Mouse (Mus musculus) kidney, adult 2 months (tissue): Measurements from ENCODE around the gene Mtfr1l.

Source experiments
- CTCF ChIP-seq: fragments of 200-500 bp; conservative IDR thresholded peaks from 2 replicates; pipeline ENCODE4 v1.5.1; 2011; ENCODE audit warnings: low read depth, mild to moderate bottlenecking, control low read depth, low read length, moderate library complexity, mixed read lengths; ENCODE audit not compliant: insufficient read depth, insufficient read length
- POLR2A ChIP-seq: fragments of 200-500 bp; IDR thresholded peaks from one replicate; pipeline ENCODE4 v1.6.1; 2011; ENCODE audit warnings: low read depth, low read length, control low read depth

- TF ChIP-seq CTCF (no peak), POLR2A (peak; percentile 5)
Measured at GRCm38 (mm10) chr4:134483696-134484095, 51.5 kb downstream of the Mtfr1l start.
